Mouse (Mus musculus) thymus, adult 18-20 months (tissue): ENCODE data around the gene Plekhg1.

Experiments
- DNase-seq, 2 experiments: peaks; one replicate each; pipeline ENCODE4 v3.0.0; 2022; ENCODE audit warnings: mixed read lengths in 2 of 2

Plekhg1 gene

DNA sequence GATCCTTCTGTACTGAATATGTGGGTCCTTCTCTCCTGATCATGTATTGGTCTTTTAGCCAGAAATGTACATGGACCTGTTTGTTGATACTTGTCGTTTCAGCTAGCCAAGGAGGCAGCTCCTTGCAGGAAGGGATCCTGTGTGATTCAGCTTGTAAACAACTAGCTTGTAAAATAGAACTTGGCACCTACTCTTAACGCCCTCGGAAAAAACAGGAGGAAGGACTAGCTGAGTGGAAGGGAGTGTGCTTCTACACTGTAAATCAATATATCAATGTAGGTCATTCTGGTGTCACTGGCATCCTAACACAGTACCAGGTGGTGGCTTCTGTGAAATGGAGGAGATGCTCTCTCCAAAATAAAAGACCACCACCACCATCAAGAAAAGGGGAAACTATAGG is 157.9 kb downstream of the Plekhg1 start:
- no peak for DNase-seq

DNA sequence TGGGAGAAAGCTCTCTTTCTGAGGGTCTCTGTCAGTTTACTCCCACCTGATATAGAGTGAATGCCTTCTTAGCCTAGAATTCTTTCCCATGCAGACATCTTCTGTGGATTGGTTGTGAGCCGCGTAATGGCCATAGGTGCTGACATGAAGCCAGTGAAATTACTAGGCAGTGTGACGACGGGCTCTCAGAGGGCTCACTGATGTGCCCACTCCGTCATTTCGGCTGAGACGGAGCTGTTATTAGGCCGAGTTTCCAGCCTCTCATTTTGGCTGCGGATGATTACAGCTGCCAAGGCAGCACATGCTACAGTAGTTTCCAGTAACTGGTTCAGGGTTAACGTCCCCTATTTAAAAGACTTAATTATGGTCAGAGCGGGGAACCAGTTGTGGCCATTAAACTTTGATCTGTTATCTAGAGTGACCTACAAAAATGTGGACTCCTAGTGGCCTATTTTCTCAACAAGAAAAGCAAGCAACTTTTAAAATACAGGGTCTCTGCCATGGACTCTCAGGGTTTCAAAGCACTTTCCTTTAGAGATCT is 160.3 kb downstream of the Plekhg1 start:
- DNase-seq = no peak

- no peak for DNase-seq
Measured at GRCm38 (mm10) chr10:3905747-3906146, 165.6 kb downstream of the Plekhg1 start.

GRCm38 (mm10) chr10:3914104-3914503 is 173.9 kb downstream of the Plekhg1 start:
- DNase-seq = no peak

DNA sequence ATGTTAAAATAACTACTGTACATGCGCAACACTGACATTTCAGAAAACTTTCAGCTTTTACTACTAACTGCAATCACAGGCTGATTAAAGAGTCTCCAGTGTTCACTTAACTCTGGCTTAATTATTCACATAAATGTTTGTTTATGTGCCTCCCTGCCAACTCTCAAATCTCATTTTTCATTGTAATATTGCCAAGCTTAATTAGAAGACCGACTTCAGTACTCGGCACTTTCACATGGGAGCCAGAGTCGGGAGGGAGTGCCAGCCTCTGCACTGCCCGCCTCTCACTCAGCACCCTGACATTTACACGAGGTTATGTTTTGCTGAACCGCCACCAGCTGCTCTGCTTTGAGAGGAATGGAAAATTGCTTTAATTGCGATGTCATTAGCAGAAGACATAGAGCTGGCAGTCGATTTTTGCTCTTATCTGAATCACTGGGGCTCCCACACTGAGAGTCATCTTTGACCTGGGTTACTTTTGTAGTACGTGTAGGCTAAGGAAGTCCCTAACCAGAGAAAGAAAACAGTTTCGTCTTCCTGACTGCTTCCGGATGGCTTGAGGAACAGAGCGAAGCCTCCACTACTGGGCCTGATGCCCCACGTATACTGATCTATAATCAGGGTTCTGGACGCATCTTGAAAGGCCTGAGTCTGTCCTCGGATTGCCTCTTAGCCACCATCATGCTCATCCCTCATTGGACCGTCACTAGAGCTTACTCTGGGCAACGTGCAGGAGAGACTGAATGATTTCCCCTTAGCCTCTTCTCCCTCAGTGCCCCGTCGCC is 180.4 kb downstream of the Plekhg1 start:
- DNase-seq = no peak

DNA sequence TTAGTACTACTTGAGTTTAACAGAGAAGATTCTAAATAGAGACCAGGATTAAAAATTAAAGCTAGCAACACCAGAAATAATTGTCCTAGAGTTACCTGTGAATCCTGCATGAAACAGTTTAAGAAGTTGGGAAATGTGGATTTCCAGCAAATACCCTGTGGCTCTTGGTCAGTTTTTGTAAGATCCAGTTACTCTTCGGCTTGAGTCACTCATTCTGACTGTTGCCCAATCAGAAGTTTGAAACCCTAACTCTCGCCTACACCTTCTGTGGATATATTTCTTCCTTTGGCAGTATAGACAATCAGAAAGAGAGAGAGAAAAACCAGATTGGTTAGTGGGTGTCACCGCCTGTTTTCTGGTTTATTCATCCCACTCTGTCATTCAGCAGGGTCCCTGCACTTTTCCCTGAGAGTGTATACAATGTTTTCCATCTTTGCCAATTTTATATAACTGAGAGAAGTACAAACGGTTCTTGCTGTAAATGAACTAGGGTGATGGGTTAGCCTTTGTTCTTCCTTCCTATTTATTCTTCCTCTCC is 187.9 kb downstream of the Plekhg1 start:
- no peak for DNase-seq

DNA sequence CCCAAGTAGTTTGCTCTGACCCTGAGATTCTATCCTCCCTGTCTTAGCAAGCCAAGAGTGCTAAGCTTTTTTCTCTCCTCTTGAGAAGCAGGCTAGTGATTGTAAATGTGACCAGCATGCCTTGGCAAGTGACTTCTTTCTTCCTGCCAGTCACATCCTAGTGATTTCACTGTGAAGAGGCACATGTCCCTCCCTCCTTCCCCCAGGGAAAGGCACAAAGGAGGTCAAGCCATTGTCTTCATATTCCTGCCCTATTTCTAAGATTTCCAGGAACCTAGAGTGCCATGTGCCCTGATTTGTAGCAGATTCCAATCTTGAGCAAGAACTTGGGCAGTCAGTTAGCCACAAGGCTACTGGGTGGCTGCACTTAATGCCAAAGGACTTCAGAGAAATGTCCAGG is 191.7 kb downstream of the Plekhg1 start:
- DNase-seq = no peak

DNA sequence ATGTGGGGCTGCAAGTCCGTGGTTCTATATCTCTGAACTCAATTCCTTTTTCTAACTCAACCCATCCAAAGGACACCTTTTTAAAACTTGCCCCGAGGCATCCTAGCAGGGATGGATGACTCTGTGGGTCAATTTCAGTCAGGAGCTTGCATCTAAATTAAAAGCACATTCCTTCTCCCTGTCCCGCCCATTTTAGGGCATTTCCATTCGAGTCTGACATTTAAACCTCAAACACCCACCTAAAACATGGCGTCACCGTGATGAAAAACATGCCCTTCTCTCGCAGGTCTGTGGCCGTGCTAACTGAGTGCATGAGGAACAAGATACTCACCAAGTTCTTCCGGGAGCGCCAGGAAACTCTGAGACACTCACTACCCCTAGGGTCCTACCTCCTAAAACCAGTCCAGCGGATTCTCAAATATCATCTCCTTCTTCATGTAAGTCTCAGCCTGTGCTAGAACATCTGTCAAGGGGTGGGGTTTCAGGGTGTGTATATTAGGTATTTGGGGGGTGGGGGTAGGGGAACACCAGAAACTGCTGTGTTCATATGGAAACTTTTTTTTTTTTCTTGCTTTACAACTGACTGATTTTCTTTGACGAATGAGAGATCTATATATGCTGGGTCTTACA is 193.3 kb downstream of the Plekhg1 start:
- no peak for DNase-seq

DNA sequence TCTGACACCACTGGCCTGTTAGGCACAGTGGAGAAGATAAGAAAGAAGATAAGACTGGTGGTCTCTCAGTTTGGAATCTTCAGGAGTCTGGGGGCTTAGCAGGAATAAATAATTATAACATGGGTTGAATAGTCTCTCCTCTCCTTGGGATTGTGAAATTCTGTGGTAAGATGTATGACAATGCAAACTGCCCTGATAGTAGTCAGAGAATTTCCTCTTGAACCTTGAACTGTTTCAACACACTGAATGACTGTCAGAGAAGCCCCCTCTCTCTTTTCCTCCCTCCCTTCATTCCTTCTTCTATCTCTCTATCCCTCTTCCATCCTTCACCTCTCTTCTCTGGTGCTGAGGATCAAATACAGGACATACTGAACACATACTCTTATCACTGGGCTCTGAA is 196.7 kb downstream of the Plekhg1 start:
- no peak for DNase-seq

DNA sequence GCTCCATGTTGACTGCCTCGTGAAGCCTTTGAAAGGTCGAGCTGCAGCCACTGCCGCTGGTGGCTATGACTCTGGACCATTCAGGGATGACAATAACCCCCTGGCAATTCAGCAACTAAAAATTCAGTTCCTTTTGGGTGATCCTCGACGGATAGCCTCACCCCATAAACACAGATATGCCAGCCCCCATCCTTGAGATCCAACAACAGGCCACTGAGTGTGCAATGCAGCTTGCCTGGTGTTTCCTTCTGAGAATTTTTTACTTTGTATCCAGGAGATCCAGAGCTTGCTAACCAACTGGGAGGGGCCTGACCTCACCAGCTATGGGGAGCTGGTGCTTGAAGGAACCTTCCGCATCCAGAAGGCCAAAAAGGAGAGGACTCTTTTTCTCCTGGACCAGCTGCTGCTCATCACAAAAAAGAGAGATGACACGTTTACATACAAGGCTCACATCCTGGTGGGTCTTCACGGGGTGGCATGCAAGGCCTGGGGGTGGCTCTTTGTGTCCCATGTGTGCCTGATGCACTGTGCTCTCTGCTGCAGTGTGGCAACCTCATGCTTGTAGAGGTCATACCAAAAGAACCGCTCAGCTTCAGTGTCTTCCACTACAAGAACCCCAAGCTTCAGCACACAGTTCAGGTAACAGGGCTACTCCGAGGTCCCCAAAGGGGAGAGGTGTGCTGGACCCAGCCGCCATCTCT is 199.9 kb downstream of the Plekhg1 start:
- no peak for DNase-seq

- no peak for DNase-seq
Measured at GRCm38 (mm10) chr10:3940596-3940975, 200.4 kb downstream of the Plekhg1 start.

DNA sequence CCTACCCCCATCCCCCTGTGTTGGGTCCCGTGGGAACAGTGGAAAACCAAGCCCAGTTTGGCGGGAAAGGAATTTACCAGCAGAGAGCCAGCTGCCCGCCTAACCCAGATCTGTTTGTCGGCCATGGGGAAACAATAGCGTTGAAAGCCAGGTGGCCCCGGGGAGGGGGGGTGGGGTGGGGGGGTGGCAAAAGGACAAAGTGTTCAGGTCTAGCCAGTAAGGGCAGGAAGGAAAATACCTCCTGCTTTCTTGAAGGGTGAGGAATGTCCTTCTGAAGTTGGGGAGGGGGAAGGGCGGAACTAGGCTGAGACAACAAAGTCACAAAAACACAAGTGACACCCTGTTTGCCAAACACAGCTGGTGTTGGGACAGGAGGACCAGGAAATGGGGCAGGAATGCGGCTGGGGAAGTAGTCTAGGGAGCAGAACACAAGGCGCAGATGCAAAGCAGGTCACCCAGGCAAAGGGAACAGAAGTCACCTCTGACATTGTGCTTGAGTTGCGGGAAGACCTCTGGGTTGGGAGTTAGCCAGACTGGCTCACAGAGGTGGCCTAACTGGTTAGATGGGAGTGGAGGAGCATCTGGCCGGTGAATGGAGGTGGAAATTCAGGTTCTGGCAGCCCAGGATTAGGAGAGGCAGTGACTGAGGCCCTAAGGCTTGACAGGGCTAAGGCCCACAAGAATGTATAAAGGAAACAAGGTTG is 201.0 kb downstream of the Plekhg1 start:
- no peak for DNase-seq

- DNase-seq = no peak
Measured at GRCm38 (mm10) chr10:3942289-3942688, 202.1 kb downstream of the Plekhg1 start.

DNA sequence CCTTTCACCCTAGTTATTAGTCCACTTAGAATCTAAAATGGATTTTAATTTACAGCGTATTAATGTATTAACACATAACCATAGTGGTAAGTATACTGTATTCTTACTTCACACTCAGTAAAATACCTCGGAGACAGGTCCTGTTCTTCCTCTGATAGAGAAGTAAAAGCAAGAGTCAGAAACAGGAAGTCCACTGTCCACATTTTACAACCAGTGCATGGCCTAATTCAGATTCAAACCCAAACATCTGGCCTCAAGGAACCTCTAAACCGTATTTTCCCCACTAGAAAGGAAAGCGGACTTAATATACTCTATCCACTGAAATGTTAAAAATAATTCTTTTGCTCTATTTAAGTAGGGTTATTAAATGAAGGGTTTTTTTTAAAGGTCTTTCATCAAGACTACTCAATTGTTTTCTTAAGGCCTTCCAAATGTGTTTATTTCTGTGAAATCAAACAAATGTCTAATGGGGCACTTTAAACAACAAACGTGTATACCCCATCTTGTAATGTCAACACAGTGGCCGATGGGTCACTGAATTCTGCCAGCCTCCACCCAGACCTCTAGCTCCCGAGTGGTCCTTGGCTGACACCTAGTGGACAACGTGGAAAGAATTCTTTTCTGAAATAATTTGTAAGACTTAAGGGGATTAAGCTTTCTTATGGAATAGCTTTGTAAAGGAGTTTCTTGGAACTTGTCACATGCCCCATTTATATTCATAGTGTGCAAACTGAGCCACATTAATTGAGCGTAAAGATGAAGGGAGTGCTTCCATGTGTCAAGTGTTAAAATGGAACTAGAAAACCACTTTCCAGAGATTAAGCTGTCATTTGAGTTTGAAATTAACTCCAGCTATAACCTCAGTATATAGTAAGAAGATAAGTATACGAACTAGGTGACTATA is 203.6 kb downstream of the Plekhg1 start:
- DNase-seq = no peak

DNA sequence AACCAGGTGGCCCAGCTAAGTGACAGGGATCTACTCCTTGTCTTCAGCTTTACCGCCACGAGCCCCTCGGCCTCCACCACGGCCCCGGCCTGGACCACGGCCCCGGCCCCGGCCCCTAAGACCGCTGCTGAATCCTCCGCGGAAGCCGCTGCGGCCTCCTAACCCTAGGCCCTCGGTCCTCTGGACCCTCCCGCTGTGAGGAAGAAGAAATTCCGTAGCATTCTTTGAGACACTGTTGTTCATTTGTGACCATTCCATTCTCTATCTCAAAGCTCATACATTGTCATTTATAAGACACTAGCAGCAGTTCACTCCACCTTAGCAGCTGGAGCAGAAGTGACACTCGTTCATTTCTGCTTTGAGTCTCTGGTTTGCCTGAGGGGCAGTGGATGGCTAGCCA is 206.7 kb downstream of the Plekhg1 start:
- DNase-seq = no peak

GRCm38 (mm10) chr10:3947346-3947745 is 207.2 kb downstream of the Plekhg1 start:
- no peak for DNase-seq

DNA sequence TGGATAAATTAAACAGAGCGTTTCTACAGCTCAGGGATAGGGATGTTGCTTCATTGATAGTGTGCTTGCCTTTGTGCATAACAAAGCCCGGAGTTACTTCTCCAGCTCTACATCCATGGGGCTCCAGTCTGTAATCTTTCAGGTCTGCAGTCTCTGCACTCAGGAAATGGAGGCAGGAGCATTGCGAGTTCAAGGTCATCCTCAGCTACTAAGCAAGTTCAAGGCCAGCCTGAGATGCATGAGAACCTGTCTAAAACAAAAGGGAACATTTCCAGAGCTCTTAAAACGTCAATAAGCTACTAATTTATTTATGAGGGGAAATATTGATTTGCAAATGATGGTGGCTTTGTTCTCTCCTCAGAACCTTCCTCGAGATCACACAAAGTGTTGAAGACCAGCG is 209.1 kb downstream of the Plekhg1 start:
- no peak for DNase-seq

GRCm38 (mm10) chr10:3956471-3956870 is 216.3 kb downstream of the Plekhg1 start:
- DNase-seq = no peak

DNA sequence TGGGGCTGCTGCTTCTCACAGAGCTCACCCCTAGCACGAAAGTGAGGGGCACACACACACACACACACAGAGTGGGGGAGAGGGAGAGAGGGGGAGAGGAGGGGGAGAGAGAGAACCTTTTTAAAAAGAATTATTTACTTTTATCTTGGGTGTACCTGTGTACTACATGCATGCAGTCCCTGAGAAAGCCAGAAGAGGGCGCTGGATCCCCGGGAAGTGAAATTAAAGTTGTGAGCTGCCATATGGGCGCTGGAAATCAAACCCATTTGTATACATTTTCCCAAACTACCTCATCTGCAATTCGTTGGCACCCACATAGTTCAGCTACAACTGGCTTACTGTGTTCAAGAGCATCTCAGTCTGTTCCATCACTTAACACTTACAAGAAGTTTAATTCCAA is 218.4 kb downstream of the Plekhg1 start:
- DNase-seq = no peak

DNA sequence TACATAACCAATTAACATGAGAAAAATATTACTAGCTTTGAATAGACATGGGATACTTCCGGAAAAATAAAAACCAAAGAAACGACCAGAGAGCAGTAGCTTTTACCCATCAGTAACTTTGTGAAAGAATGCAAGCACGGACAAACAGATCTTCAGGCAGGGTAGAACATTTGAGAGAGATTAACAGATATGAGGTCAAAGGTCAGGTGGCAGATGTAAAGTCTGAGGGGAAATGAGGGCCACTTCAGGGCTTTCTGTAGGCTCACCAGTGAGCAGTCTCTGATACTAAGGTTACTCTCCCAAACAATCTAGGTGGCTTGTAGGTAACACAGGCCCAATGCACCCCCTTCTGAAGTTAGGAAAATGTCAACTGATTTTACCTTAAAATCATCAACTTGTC is 228.9 kb downstream of the Plekhg1 start:
- no peak for DNase-seq

- no peak for DNase-seq
Measured at GRCm38 (mm10) chr10:3972237-3972636, 232.1 kb downstream of the Plekhg1 start.
